Mouse (Mus musculus): Measurements from ENCODE around the gene Spcs1. TPM values are rescaled to one million over a fixed set of nuclear protein-coding genes. Genes with fewer than 3 reads are reported as not detected.

Gene Spcs1
- total RNA-seq (2021): 100 to 1,000 TPM; 127 to 146 TPM
- long read RNA-seq, experiment 1, transcript Spcs1-204 (4 exons, 949 nt): major isoform, 104 of 108 reads
- long read RNA-seq, experiment 1, partial matches to known transcripts: 0 of 108 reads
- long read RNA-seq, experiment 1, other reads (novel, unspliced or antisense): 0 of 108 reads
- long read RNA-seq, experiment 2, transcript Spcs1-204 (4 exons, 949 nt): major isoform, 116 of 118 reads
- long read RNA-seq, experiment 2, partial matches to known transcripts: 0 of 118 reads
- long read RNA-seq, experiment 2, other reads (novel, unspliced or antisense): 0 of 118 reads

DNA sequence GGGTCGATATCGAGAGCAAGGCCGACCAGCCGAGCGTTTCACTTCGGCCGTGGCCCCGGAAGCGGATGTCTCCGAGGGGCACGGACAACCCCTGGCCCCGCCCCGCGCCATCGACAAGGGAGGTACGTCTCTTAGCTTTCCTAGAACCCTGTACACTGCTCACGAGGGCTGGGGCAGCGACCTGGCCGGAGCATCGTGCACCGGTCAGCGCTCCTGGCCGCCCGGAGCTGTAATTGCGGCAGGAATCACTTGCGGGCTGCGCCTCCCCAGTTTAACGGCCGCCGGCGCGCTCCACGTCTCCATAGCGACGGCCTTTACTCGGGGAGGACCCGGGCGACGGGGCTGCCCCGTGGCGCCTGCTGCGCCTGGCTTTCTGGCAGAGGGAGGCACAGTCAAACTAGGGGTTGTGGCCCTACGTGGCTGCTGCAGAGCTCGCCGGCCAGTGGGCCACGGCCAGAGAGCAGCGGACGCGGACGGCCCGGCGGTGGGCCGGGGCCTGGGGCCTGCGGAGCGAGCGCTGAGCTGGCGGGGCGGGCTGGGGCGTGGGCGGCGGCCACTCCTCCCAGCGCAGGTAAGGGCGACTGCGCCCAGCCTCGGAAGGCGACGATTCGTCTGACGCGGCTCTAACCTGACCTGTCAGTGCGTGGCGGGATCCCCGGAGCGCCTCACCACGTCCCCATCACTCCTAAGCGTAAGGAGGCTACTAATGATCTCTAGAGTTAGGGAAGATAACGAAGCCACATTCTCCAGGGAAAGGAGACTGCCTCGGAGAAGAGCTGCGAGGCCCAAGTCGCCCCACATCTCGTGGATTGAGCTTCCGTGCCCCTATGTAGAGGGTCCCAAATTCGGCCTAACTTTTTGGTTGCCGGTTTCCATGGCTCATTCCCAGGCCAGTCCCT lies at the start of gene Spcs1, which contains the start of gene Glt8d1:
Gene Spcs1, minus strand, starts transcription at position 366 of the 899 bp plus-strand sequence.
Gene Glt8d1, plus strand, starts transcription at position 94 of the 899 bp plus-strand sequence.
- peak; percentile 89 for DNase-seq
- intact Hi-C loops (cut with DNase I; ENCODE audit: low total_unique reads): no loop called here

DNA sequence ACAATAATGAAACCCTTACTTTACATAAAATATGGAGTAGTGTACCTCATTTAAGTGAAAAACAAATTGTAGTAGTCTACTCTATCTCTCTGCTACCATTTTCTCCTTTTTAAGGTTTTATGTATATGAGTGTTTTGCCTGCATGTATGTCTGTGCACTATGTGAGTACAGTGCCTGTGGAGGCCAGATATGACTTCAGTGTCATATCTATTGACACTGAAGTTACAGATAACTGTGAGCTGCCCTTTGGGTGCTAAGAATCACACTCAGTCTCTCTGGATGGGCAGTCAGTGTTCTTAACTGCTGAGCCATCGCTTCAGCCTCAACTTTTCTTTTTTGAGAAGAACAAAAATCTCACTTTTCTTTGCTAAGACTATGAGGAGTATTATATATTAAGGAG lies 44.3 kb upstream of the Spcs1 start:
- DNase-seq: no peak
- intact Hi-C loops (cut with DNase I; ENCODE audit: low total_unique reads): no loop called here

DNA sequence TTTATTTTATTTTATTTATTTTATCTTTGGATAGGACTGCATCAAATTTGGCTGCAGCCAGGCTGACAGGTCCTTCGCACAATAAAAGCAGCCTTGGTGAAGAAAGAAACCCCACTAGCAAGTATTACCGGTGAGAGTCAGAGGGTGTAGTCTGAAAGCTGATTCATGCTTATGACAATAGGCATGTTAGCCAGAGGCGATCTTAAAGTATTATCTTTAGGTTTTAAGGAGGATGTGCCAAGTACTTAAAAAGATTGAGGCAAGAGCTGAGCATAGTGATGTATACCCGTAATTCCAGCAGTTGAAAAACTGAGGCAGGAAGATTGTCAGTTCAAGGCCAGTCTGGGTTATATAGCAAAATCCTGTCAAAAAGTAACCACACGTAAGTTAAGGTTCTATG lies 43.8 kb upstream of the Spcs1 start:
- DNase-seq: no peak

DNA sequence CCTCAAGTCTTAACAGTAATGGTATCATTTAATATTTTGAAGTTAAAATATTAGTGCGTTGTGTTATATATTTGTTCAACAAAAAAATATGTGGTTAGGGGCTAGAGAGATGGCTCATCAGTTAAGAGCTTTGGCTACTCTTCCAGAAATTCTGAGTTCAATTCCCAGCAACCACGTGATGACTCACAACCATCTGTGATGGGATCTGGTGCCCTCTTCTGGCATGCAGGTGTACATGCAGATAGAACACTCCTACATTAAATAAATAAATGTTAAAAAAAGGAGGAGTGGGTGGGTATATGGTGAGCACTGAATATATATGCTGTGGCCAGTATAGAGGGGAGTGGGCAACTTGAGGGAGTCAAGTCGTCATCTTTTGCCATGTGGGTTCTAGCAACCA lies 24.3 kb upstream of the Spcs1 start:
- no peak for DNase-seq
- intact Hi-C loops (cut with DNase I; ENCODE audit: low total_unique reads): no loop called here

More for the DNA sequence above, 43.8 kb upstream of the Spcs1 start:
- intact Hi-C loops (cut with DNase I; ENCODE audit: low total_unique reads): no loop called here

DNA sequence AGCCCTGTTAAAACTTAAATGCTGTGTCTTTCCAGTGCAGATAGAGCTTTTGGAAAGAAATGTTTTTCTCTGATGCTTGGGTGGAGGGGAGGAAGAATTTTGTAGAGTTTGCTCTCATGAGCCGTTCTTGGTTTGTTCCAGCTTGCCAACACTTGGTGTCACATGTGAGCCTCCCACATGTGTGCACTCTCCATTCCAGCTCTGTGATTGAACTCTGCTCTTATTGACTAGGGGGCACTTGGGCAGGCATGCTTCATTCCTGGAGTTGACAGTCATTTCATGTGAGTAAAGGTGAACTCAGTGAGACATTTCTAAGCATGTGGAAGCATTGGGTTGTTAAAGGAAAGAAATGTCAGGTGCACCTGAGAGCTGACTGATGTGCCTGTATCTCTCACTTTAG lies 21.1 kb upstream of the Spcs1 start:
- intact Hi-C loops (cut with DNase I; ENCODE audit: low total_unique reads): no loop called here
- DNase-seq: no peak

DNA sequence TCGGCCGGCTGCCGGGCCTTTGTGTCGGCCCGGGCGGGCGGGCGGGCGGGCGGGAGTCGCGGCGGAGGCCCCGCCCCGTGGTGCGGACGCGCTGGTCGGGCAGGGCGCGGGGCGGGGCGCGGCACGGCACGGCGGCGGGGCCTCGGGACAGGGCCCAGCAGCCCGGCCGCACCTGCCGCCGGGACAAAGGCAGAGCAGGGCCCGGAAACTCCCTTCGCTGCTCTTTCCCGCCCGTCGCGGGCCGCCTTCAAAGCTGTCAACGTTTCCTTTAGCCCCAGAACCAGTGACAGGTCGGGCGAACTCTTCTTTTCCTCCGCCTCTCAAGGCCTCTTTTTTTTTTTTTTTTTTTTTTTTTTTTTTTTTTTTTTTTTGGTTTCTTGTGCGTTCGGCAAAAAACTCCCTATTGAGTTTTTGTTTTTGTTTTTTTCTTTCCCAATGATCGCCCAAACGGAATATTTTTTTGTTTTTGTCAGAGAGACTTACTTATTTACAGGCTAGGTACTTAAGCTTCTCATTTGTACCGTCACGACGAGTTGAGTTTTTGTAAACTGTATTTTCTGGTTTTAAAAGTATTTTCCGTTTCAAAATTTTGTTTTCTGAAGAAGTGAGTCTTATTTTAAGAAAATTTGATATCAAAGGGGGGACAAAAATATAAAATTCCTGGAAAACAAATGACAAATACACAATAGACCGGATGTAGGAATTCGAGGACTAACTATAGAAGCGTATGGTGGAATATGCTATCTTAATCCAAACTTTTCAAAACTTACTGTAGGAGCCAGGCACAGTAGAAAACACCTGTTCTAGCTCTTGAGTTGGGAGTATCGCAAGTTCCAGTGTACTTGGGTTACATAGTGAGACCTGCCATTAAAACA lies 18.1 kb upstream of the Spcs1 start:
- intact Hi-C loops (cut with DNase I; ENCODE audit: low total_unique reads): no loop called here
- peak; percentile 82 for DNase-seq

DNA sequence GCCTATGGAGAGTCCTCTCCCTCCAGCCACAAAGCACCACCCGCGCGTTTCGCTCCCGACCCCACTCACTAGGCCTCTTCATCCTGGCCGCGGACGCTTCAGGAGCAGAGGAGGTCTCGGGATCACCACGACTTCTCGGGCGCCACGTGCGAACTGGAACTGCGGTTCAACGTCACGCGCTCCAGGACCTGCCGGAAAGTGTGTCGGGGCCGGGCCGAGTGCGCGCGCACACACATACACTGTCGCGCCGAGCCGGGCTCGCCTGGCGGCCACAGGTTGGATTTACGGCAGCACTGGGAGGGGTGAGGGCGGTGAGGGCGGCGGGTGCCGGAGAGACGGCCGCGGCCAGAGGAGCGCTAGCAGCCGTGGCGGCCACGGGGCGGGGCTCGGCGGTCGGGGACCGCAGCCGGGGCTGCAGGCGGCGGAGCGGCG lies 17.4 kb upstream of the Spcs1 start, which contains the start of the genes Pbrm1 and Gnl3:
Gene Pbrm1, plus strand, starts transcription at position 279 of the 432 bp plus-strand sequence.
Gene Gnl3, minus strand, starts transcription at position 293 of the 432 bp plus-strand sequence.
- peak; percentile 97 for DNase-seq
- intact Hi-C loops (cut with DNase I; ENCODE audit: low total_unique reads): no loop called here

DNA sequence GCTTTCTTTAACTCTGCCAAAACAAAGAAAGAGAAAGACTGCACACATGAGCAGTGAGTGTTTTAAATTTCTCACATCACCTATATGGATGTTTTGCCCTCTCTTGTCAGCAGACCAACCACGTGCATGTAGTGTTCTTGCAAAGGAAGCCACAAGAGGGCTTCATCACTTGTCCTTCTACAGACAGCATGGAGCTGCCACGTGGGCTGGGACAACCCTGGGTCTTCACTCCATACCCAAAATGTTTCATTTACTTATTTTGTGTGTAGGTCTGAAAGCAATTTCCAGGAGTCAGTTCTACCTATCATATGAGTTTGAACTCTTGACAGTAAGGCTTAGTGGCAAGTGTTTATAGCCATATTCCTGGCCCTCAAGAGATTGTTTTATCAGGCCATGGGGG lies 16.4 kb upstream of the Spcs1 start:
- intact Hi-C loops (cut with DNase I; ENCODE audit: low total_unique reads): no loop called here

DNA sequence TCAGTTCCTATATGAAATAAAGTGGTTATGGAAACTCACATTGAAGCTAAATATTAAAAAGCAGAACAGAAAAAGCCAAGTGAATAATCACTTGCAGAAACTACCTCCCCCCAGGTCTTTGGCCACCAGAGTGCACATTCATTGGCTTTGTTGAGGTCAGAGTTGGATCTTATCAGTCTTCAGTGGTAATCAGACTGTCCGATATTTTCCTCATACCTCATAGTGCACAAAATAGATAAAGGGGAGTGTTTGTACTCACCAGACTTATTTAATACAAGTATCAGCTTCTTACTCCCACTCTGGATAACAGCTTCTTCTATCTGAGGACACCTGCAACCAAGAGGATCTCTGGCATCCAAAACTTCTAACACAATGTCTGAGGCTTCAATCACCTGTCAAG lies 14.6 kb upstream of the Spcs1 start:
- intact Hi-C loops (cut with DNase I; ENCODE audit: low total_unique reads): no loop called here
- DNase-seq: no peak

More for the DNA sequence above, 16.4 kb upstream of the Spcs1 start:
- DNase-seq: no peak

DNA sequence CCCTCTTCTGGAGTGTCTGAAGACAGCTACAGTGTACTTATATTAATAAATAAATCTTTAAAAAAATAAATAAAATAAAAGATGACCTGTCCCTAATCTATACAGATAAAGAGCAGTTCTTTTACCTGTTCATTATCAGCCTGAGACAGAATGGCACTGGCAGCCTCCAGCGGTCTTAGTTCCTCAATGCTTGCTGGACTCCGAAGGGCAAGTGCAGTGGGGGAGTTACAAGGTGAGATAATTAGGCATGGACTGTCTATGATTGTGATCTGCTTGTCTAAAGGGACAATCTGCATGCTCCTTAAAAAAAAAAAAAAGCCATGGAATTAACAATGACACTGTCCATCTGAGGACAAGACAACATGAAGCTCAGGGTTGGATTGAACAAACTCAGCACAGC lies 12.5 kb upstream of the Spcs1 start:
- DNase-seq: no peak
- intact Hi-C loops (cut with DNase I; ENCODE audit: low total_unique reads): no loop called here

DNA sequence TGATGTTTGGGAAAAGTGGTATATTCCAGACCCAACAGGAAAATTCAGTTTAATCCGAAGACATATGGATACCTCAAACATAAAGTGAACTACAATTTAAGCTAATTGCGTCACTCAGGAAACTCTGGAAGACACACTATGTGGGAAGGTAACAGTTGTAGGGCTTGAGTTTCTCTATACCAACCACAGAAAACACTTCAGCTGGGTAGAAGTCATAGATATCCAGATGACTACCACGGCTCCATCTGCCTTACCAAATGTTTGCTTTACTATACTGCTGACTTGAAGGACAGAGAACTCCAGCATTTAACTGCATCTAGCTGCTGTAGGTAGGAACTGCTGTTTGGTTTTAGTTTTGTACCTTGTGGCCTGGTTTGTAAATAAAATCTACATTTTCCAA lies 10.1 kb upstream of the Spcs1 start:
- intact Hi-C loops (cut with DNase I; ENCODE audit: low total_unique reads): no loop called here
- no peak for DNase-seq

DNA sequence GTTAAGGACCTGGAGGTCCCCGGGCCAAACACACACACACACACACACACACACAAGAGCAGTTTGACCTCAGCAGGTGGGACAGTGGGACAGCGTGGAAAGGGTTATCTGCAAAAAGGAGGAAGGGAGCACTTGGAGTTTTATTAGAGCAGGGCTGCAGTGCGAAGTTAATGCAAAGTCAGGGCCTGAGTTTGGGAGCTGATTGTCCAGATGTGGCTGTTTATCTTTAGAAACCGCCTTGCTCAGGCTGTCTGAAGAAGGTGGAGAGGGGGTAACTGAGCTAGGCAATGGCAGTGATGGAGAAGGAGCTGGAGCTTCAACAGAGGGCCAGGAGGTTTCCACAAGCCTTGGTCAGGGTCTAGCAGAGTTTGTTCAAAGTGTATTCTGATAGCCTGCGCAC lies 5.3 kb upstream of the Spcs1 start:
- no peak for DNase-seq
- intact Hi-C loops (cut with DNase I; ENCODE audit: low total_unique reads): no loop called here

DNA sequence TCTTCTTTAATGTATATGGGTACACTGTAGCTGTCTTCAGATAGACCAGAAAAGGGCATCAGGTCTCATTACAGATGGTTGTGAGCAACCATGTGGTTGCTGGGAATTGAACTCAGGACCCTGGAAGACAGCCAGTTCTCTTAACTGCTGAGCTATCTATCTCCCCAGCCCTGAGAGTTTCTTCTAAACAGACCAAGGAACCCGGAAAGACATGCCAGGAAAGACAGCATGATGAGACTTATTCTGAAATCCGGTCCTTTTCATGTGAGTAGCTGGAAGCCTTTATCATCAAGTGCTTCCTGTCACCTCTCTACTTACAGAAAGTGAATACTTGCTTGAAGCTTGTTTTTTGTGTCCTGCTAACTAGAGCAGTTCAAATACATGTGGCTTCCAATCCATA lies 3.1 kb upstream of the Spcs1 start:
- DNase-seq: no peak
- intact Hi-C loops (cut with DNase I; ENCODE audit: low total_unique reads): no loop called here

DNA sequence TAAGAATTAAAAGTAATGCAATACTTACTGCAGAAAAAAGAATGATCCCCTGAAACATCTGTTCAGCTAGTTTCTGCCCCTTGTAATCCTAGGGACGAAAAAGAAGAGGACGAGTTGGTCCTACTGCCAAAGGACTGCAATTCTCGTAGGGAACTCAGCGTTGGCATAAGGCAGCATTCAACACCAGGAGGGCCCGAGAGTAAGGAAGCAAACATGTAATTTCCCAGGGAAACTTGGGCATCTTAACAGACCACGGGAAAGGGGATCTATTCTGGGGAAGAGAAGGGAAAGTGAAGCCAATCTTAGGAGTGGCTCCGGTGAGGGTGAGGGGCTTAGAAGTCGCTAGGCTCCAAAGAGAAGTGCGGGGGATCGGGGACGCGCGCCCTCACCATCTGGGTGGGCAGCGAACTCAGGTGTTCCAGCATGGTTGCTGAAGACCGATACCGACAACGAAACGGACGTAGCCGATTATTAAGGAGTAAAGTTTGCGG lies 611 bp downstream of the Spcs1 start:
- no peak for DNase-seq
- intact Hi-C loops (cut with DNase I; ENCODE audit: low total_unique reads): no loop called here

DNA sequence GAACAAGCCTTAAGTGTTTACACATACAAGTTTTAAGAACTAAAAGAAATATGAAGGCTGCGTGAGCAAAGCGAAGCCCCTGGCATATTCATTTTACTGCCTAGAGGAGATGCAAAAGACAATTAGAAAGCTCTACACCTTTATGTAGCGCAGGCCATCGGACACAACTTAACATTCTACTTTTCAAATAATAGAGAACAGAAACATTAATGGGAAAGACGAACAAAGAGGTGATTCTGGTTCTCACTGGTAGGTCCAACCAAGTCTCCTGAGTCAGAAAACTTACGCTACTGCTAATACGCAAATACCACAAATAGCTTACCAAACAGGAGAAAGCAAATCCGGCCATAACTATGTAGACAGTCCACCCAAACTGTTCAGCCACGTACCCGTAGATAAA lies 1.1 kb downstream of the Spcs1 start:
- no peak for DNase-seq
- intact Hi-C loops (cut with DNase I; ENCODE audit: low total_unique reads): no loop called here

DNA sequence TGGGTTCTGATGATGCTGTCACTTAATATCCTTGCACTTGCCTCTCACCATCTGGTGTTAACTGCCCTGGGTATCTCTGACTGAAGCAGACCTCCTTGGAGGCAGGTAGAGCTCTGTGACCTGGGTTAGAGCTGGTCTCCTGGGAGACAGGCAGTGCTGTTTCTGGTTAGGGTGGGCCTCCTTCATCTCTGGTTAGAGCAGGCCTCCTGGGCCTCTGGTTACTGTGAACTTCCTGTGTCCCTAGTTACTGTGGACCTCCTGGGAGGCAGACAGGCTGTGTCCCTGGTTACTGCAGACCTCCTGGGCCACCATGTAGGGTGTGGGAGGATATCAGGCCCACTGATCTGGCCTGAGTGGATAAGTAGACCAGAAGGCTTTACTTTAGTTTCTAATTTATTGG lies 5.1 kb downstream of the Spcs1 start:
- no peak for DNase-seq
- intact Hi-C loops (cut with DNase I; ENCODE audit: low total_unique reads): no loop called here

DNA sequence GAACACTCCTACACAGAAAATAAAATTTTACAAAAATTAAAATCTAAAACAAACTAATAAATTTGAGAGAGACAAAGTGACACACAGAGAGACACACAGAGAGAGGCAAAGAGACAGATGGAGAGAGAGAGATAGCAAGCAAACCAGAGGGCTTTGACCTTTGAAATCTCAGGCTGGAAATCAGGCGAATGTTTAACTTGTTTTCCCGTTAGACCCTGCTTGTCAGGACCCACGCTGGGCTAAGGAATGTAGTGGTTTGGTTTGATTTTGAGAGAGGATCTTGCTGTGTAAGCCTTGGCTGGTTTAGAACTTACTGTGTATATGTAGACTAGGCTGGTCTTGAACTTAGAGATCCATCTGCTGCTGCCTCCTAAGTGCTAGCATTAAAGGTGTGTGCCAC lies 25.2 kb downstream of the Spcs1 start:
- intact Hi-C loops (cut with DNase I; ENCODE audit: low total_unique reads): no loop called here
- DNase-seq: no peak

DNA sequence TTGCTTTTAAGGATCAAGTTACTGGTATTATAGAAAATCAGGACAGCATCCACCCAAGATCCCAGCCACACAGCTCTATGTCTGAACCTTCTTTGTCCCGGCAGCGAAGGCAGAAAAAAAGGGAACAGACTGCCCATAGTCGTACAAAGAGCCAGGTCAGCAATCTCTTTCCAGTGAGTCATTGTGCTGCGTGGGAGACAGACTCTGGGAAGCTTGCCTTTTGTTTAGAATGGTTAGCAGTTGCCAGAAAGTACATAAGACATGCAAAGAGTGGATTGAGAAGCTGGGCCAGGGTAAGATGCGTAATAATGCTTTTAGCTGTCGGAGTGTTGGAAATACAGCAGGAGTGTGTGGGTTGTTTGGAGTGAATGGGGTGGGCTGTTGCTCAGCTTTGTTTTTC lies 27.3 kb downstream of the Spcs1 start:
- intact Hi-C loops (cut with DNase I; ENCODE audit: low total_unique reads): no loop called here
- no peak for DNase-seq

DNA sequence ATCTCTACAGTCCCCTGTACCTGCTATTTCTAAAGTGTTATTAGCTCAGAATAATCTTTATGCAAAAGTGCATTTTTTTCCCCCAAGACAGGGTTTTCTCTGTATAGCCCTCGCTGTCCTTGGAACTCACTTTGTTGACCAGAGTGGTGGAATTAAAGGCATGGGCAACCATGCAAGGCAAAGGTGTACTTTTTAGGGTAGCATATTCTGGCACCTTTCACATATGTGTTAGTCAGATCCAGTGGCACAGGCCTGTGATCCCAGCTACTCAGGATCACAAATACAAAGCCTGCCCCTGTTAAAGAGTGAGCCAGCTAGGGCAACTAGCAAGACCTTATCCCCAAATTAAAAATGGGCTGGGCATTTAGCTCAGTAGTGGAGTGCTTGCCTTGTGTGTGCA lies 41.1 kb downstream of the Spcs1 start:
- DNase-seq: no peak
- intact Hi-C loops (cut with DNase I; ENCODE audit: low total_unique reads): no loop called here

DNA sequence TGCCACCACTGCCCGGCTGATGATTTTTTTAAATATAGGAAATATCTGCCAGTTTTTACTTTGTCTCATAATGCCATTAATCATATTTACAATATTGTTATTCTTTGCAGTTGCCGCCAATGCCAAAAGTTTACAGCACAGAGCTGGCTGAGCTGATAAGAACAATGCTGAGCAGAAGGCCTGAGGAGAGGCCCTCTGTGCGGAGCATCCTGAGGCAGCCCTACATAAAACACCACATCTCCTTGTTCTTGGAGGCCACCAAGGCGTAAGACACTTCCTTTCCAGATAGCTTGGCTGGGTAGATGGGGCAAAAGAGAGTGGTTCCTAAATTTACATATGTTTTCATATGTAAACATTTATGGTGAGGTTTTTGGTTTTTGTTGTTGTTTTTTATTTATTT lies 42.4 kb downstream of the Spcs1 start:
- intact Hi-C loops (cut with DNase I; ENCODE audit: low total_unique reads): no loop called here
- no peak for DNase-seq
